Mouse (Mus musculus) cerebellum, adult 9-11 months (tissue): ENCODE results near the gene Gsdmc3.
"Not testable (repeated sequence)": the region's sequence is repeated elsewhere in the genome, so short reads cannot be mapped to it uniquely, and the experiment has no call there.

Experiments
- DNase-seq: peaks from one replicate; pipeline ENCODE4 v3.0.0; 2022

Gsdmc3 gene

DNA sequence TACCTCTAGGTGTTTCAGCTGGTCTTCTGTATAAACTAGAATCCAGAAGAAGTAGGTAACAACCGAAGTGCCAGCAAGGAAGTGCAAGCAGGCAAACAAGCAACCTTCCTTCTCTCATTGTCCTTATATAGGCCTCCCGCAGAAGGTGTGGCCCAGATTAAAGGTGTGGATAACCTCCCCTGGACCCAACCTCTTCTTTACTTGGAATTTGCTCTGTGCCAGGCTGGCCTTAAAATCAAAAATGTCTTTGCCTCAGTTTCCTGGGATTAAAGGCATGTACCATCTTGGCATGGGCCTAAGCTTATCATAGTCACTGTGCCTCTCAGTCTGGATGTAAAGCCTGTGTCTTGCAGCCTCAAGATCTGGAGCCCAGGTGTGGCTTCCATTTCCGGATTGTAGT is at the start of gene Gsdmc3:
TSS of gene Gsdmc3 (minus strand) at position 101 of the 400 bp plus-strand sequence.
- not testable (repeated sequence) for DNase-seq

DNA sequence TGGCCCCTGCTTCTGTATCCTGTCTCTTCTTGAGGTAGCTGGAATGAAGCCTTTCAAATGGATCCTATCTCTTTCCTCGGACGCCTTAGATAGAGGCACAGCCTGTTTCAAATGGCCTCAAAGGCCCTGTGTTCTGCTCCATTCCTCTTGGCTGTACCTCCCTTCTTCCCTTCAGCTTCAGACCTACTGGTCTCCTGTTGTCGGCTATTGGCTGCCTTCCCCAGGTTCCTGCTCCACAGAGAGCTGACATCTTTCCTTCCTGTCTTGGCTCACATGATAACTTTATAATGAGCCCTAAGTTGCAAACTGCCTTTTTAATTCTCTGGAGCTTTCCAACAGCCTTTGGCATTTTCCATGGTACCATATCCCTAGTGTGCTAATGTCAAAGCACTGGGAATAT is 47.8 kb upstream of the Gsdmc3 start:
- DNase-seq = peak; percentile 23

DNA sequence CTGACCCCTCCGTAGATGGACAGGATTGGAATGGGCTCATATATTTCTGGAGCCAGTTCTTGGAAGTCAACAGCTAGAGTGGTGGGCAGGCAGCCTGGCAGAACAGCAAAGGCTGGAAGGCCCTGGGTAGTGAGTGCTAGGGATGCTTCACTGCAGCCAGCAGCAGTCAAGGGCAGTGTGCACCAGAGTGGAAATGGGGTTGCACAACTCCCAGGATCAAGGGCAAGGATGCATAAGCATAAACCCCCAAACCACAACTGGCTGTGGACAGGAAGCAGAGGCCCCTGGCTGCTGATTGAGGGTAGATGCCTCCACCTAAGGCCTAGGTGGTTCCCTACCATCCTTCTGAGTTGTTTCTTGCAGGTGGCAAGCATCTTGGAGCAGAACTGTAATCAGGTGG is 46.1 kb upstream of the Gsdmc3 start:
- peak; percentile 7 for DNase-seq

DNA sequence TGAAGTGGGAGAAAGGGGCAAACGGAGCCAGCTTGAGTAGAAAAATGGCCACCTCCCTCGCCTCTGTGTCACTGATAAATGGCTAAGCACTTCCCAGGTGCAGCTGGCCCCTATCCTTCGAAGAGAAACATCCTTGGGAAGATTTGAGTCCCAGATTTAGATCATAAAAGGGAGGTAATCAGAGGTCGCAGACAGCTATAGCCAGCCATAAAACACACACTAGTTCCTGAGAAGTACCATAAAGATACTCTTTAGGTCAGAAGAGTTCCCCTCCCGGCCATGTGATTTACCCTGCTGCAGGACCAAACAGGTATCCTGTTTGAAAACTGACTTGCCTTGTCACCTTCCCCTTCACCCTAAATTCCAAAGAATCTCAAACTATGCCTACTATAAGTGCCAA is 43.3 kb upstream of the Gsdmc3 start:
- not testable (repeated sequence) for DNase-seq

DNA sequence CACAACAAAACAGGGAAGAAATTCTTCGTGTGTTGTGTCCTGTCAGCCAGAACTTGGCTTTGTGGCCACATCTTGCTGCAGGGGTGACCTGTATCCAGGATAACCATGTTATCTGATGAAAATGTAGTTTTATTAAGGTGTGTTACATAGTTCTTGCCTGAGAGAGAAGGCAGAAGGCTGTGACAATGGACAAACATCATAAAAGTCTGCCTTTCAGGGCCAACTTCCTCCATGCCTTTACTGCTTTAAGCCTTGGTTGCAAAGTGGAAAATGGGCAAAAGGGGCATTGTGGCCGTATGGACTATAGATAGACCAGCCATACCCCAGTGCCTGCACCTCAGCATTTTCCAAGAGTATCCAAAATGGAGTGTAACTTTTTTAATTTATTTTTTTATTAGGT is 41.4 kb upstream of the Gsdmc3 start:
- not testable (repeated sequence) for DNase-seq

DNA sequence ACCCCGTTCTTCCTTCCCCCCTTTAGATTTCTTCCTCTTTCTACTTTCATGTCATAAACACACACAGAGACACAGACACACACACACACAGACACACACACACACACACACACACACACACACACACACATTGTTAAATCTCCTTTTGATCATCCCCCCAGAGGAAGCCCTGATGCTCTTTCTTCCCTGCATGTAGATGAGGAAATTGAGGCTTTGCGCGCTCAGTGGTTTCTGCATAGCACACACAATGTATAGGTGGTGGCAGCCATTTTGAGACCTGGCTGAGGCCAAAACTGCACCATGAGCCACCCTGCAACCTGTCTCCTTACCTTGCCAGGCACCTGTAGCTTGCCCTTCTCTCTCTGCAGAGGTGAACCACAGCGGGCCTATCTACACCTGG is 38.2 kb upstream of the Gsdmc3 start:
- not testable (repeated sequence) for DNase-seq

DNA sequence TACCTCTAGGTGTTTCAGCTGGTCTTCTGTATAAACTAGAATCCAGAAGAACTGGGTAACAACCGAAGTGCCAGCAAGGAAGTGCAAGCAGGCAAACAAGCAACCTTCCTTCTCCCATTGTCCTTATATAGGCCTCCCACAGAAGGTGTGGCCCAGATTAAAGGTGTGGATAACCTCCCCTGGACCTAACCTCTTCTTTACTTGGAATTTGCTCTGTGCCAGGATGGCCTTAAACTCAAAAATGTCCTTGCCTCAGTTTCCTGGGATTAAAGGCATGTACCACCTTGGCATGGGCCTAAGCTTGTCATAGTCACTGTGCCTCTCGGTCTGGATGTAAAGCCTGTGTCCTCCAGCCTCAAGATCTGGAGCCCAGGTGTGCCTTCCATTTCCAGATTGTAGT is 33.8 kb upstream of the Gsdmc3 start, which contains the start of gene Gsdmc4:
TSS of gene Gsdmc4 (minus strand) at position 101 of the 400 bp plus-strand sequence.
- DNase-seq = not testable (repeated sequence)

DNA sequence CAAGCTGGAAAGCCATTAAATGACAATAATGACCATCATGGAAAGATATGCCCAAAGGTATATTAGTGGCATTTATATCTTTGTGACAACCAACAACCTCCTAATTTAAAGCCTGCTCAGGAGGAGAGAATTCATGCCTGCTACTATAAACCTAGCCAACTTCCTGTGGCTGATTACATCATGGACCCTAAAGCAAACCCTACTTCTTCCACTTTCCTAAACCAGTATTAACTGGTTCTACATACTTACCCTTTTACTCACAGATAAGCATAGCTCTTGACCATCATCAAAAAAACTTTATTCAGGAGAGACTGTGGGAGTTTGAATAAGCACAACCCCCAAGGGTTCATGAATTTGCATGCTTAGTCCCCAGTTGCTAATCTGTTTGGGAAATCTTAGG is 31.5 kb upstream of the Gsdmc3 start:
- not testable (repeated sequence) for DNase-seq

DNA sequence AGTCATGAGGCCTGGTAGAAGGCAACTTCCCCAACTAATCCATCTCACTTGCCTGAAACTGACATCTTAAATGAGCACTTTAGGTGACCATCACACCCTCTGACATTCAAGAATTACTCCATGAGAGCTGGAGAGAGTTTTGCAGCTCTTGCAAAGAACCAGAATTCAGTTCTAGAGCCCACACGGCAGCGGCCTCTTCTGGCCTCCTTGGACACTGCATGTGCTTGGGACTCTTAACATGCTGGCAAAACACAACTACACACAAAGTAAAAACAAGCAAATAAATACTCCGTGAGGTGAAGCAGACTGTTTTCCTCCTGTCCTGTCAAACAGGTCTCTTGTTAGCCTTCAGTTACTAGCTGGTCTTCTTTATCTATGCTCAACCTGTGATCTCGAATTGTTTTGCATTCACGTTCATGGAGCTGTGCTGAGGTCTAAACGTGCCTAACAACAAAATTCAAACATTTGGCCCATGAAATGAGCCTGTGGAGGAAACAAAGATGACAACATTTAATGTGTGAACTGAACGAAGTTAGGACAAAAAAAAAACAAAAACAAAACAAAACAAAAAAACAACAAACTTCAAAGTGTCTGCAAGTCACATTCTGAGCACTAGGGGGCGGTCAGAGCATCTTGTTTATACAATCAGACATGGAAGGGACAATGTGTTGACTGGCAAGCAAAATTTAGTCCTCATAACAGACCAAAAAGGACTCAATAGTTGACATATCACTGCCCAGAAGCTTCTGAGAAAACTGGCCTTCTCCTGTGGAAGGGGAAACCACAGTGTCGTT is 17.4 kb upstream of the Gsdmc3 start:
- peak; percentile 10 for DNase-seq

DNA sequence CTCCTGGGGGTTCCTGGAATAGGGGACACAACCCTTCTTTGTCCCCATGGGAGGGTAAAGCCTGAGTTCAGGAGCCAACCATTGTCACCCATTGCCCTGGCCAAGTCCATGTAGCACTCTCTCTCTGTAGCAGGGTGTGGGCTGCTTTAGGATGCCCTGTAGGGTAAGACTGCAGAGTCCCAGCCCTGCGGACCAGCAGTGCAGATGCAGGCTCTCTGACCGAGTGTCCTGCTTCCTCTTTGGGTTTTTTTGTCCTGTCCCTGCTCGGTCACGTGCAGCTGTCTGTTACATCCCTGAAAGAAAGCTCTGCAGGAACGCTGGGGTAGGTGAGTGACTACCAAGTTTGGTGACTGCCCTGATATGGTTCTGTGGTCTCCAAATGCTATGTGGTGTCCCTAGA is 10.1 kb upstream of the Gsdmc3 start:
- not testable (repeated sequence) for DNase-seq

DNA sequence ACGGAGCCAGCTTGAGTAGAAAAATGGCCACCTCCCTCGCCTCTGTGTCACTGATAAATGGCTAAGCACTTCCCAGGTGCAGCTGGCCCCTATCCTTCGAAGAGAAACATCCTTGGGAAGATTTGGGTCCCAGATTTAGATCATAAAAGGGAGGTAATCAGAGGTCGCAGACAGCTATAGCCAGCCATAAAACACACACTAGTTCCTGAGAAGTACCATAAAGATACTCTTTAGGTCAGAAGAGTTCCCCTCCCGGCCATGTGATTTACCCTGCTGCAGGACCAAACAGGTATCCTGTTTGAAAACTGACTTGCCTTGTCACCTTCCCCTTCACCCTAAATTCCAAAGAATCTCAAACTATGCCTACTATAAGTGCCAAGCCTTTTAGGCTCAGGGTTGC is 9.6 kb upstream of the Gsdmc3 start:
- DNase-seq = not testable (repeated sequence)

DNA sequence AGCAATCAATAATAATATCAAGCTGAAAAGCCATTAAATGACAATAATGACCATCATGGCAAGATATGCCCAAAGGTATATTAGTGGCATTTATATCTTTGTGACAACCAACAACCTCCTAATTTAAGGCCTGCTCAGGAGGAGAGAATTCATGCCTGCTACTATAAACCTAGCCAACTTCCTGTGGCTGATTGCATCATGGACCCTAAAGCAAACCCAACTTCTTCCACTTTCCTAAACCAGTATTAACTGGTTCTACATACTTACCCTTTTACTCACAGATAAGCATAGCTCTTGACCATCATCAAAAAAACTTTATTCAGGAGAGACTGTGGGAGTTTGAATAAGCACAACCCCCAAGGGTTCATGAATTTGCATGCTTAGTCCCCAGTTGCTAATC is 2.2 kb downstream of the Gsdmc3 start:
- DNase-seq = not testable (repeated sequence)

DNA sequence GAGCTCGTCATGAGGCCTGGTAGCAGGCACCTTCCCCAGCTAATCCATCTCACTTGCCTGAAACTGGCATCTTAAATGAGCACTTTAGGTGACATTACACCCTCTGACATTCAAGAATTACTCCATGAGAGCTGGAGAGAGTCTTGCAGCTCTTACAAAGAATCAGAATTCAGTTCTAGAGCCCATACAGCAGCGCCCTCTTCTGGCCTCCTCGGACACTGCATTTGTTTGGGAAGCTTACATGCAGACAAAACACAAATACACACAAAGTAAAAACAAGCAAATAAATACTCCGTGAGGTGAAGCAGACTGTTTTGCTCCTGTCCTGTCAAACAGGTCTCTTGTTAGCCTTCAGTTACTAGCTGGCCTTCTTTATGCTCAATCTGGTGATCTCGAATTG is 16.4 kb downstream of the Gsdmc3 start:
- not testable (repeated sequence) for DNase-seq
